Mouse (Mus musculus) liver, adult 2 months (tissue): ENCODE results near the gene Ttc21a. TPM values are rescaled to one million over a fixed set of nuclear protein-coding genes. Genes with fewer than 3 reads are reported as not detected.

Experiments
- DNase-seq: peaks from one replicate; pipeline ENCODE4 v3.0.0-alpha.2; 2011; ENCODE audit warnings: low read depth, low spot score; ENCODE audit errors: extremely low read depth
- H3K27ac ChIP-seq: fragments of 200-500 bp; replicated peaks from 2 replicates; pipeline ENCODE4 v1.5.1; 2012; ENCODE audit warnings: low read depth, mild to moderate bottlenecking, control low read depth, inconsistent platforms, low read length; ENCODE audit not compliant: insufficient read depth
- H3K27me3 ChIP-seq: fragments of 200-500 bp; 2 replicates; pipeline ENCODE4 v1.6.1; 2012; ENCODE audit warnings: mild to moderate bottlenecking, moderate library complexity, low read length, inconsistent platforms; ENCODE audit not compliant: control insufficient read depth, insufficient read depth
- H3K36me3 ChIP-seq: fragments of 200-500 bp; 2 replicates; pipeline ENCODE4 v1.6.1; 2012; ENCODE audit warnings: low read length, inconsistent platforms; ENCODE audit not compliant: control insufficient read depth, insufficient read depth
- H3K4me1 ChIP-seq: fragments of 200-500 bp; 2 replicates; pipeline ENCODE4 v1.6.1; 2011; ENCODE audit warnings: low read length; ENCODE audit not compliant: control insufficient read depth, insufficient read depth
- H3K4me3 ChIP-seq: fragments of 200-500 bp; 2 replicates; pipeline ENCODE4 v1.5.1; 2011; ENCODE audit warnings: low read depth, mild to moderate bottlenecking, control low read depth, low read length, moderate library complexity; ENCODE audit not compliant: insufficient read depth
- H3K79me2 ChIP-seq: fragments of 200-500 bp; 2 replicates; pipeline ENCODE4 v1.6.1; 2012; ENCODE audit warnings: inconsistent platforms, mild to moderate bottlenecking, low read length, moderate library complexity; ENCODE audit not compliant: control insufficient read depth, insufficient read depth
- H3K9ac ChIP-seq: fragments of 200-500 bp; 2 replicates; pipeline ENCODE4 v1.6.1; 2012; ENCODE audit warnings: low read depth, mild to moderate bottlenecking, control low read depth, inconsistent platforms, low read length
- CTCF ChIP-seq: fragments of 200-500 bp; IDR thresholded peaks from 2 replicates; pipeline ENCODE4 v1.5.1; 2011; ENCODE audit warnings: low read depth, low read length, control low read depth
- POLR2A ChIP-seq: fragments of 200-500 bp; IDR thresholded peaks from 2 replicates; pipeline ENCODE4 v1.6.1; 2011; ENCODE audit warnings: low read length, control low read depth; ENCODE audit not compliant: insufficient read depth; ENCODE audit errors: extremely low read depth
- WGBS: fragments of 180-500 bp; shearing (Covaris S2); methylation state at CpG from one replicate; pipeline ENCODE4 v1.1.7; 2018; 5-methylcytosine and 5-hydroxymethylcytosine counted together
- polyA plus RNA-seq: library from polyadenylated mRNA; depleted of rRNA; stranded (reverse); fragments of >200 nt; gene quantifications from 2 replicates; pipeline ENCODE4 v1.2.3, GENCODE M21; 2012
- total RNA-seq: library from RNA; depleted of rRNA; stranded (reverse); fragments of >200 nt; gene quantifications from 2 replicates; pipeline ENCODE4 v1.2.3, GENCODE M21; 2014

Gene Ttc21a
- total and polyA plus RNA-seq, 2 experiments = not detected

DNA sequence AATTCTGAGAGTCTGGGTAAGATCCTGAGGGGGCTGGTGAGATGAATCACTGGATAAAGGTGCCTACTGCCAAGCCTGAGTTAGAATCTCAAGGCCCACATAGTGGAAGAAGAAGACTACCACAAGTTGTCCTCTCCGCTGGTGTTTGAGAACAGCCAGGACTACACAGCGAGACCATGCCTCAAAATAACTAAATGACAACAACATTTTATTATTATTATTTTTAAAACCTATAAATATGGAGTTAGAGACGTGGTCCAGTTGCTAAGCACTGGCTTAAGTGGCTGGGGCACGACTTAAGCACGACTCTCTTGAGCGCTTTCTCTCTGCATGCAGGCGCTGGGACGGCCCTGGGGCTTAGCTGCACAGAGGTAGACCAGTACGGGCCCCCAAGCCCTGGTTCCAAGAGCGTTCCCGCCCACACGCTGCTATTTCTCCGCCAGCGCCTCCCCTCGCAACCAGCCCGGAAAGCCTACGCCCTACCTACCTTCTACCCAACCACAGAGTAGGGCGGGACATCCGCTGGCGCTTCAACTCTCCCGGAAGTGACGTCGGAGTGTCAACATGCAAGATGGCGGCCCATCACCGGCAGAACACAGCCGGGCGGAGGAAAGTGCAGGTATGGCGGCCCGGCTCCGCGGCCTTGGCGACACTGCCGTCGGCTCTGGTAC, 42.9 kb upstream of the Ttc21a start, which contains the start of gene Wdr48:
TSS of gene Wdr48 (plus strand) at position 540 of the 671 bp plus-strand sequence.
- peak; percentile 91 for DNase-seq

GRCm38 (mm10) chr9:119895040-119895721, 42.2 kb upstream of the Ttc21a start:
- Histone ChIP-seq H3K27me3 (no peaks in the 10 kb centered on the region), H3K79me2 (peaks cover 29% of the 10 kb centered on the region; the same call in 1 of the 2 replicates), H3K36me3 (no peaks in the 10 kb centered on the region; the same call in 1 of the 2 replicates), H3K9ac (peak overlapping the region; percentile 84), H3K27ac (peak overlapping the region; percentile 59), H3K4me3 (peak overlapping the region; percentile 85), H3K4me1 (peaks cover 8% of the 10 kb centered on the region)
- under 1% methylated on average over 41 of the region's 71 CpGs for WGBS
- DNase-seq = no peak
- TF ChIP-seq CTCF (no peak), POLR2A (no peak)

More for the DNA sequence above, 42.9 kb upstream of the Ttc21a start, which contains the start of gene Wdr48:
- H3K4me1 ChIP-seq = peaks cover 8% of the 10 kb centered on the region
- 4% methylated on average over 34 of the region's 34 CpGs for WGBS
- H3K4me3 ChIP-seq = peak within 1 kb of the TSS; percentile 85
- no peaks in the 10 kb centered on the region for H3K27me3 ChIP-seq
- H3K36me3 ChIP-seq = no peaks in the 10 kb centered on the region; the same call in 1 of the 2 replicates
- H3K27ac ChIP-seq = peak within 1 kb of the TSS; percentile 59
- peak within 1 kb of the TSS; percentile 84 for H3K9ac ChIP-seq
- TF ChIP-seq POLR2A = peak; percentile 48; the same call in 1 of the 2 replicates
- no peak for TF ChIP-seq CTCF
- peaks cover 29% of the 10 kb centered on the region; the same call in 1 of the 2 replicates for H3K79me2 ChIP-seq

DNA sequence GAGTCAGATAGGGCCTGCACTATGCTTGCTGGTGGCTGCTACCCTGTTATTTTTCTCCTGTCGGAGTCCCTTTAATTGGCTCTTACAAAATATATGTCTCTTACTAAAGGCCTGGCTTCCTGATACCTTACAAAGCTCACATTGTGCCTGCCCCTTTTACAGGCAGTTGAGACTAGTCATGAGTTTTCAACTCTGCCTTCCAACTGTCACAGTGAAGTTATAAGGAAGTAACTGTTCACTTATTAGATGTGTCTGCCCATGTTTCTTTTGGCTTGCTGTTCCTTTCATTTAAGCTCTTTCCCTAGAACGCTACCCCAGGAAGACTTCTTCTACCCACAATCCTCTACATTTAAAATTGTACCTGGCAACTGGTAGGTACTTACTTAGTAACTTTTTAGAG, 38.0 kb upstream of the Ttc21a start:
- TF ChIP-seq POLR2A (no peak), CTCF (no peak)
- 85% methylated on average over 2 of the region's 2 CpGs for WGBS

GRCm38 (mm10) chr9:119902410-119903151, 34.8 kb upstream of the Ttc21a start:
- Histone ChIP-seq H3K36me3 (peaks cover 36% of the 10 kb centered on the region), H3K9ac (no peak overlapping the region), H3K27me3 (no peaks in the 10 kb centered on the region), H3K79me2 (peaks cover 6% of the 10 kb centered on the region; the same call in 1 of the 2 replicates), H3K4me1 (no peaks in the 10 kb centered on the region), H3K4me3 (no peak overlapping the region), H3K27ac (no peak overlapping the region)
- TF ChIP-seq CTCF (no peak), POLR2A (no peak)
- DNase-seq = no peak
- WGBS = 85% methylated on average over 12 of the region's 12 CpGs

More for the DNA sequence above, 38.0 kb upstream of the Ttc21a start:
- Histone ChIP-seq H3K79me2 (peaks cover 29% of the 10 kb centered on the region; the same call in 1 of the 2 replicates), H3K36me3 (peaks cover 12% of the 10 kb centered on the region; the same call in 1 of the 2 replicates), H3K4me1 (peaks cover 8% of the 10 kb centered on the region), H3K4me3 (no peak overlapping the region), H3K9ac (no peak overlapping the region), H3K27me3 (no peaks in the 10 kb centered on the region), H3K27ac (no peak overlapping the region)
- DNase-seq = no peak

DNA sequence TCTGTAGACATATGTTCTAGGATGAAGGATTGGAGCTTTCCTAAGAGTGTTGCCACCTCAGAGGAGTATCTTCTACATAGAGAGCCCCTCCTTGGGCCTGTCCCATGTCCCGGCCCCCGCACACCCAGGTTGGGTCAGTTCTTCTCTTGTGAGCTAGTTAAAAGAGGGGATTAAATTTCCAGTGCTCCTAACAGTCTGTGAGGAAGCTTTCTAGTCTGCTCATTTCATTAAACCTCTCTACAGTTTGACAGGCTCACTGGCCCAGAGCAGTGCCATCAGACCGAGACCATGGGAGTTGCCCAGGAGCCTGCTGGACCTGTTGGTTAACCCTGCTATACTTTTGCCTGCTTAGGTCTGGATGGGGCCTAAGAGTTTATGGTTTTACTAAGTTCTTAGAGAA, 28.7 kb upstream of the Ttc21a start:
- WGBS = 98% methylated on average over 3 of the region's 3 CpGs
- no peaks in the 10 kb centered on the region for H3K27me3 ChIP-seq
- H3K79me2 ChIP-seq = no peaks in the 10 kb centered on the region
- H3K36me3 ChIP-seq = peaks cover 74% of the 10 kb centered on the region
- H3K9ac ChIP-seq = no peak overlapping the region
- H3K4me3 ChIP-seq = no peak overlapping the region
- H3K4me1 ChIP-seq = no peaks in the 10 kb centered on the region
- no peak for DNase-seq
- no peak overlapping the region for H3K27ac ChIP-seq
- no peak for TF ChIP-seq CTCF
- no peak for TF ChIP-seq POLR2A

DNA sequence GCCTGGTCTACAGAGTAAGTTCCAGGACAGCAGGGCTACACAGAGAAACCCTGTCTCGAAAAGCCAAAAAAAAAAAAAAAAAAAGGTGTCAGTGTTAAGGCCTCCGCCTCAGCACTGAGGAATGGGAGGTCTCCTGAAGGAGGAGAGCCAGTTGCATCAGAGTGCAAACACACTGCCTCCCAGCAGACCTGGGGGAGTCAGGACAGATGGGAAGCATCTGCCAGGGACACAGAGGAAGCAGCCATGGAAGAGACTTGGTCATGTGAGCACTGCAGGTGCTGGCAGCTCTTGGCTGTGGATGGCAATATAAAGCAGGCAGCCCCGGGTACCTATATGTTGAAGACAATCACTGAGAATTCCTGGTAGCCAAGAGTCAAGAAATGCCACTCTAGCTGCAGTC, 27.5 kb upstream of the Ttc21a start:
- Histone ChIP-seq H3K9ac (no peak overlapping the region), H3K27ac (no peak overlapping the region), H3K27me3 (no peaks in the 10 kb centered on the region), H3K4me1 (no peaks in the 10 kb centered on the region), H3K79me2 (no peaks in the 10 kb centered on the region), H3K36me3 (peaks cover 72% of the 10 kb centered on the region), H3K4me3 (no peak overlapping the region)
- DNase-seq = no peak
- WGBS = 86% methylated on average over 3 of the region's 3 CpGs
- no peak for TF ChIP-seq POLR2A
- TF ChIP-seq CTCF = no peak
